Mouse (Mus musculus) subcutaneous adipose tissue, adult 2 months (tissue): ENCODE data around the gene Gm340. TPM values are rescaled to one million over a fixed set of nuclear protein-coding genes. Genes with fewer than 3 reads are reported as not detected.

Source experiments
- polyA plus RNA-seq: library from polyadenylated mRNA; depleted of rRNA; stranded (reverse); fragments of >200 nt; gene quantifications from 2 replicates; pipeline ENCODE4 v1.2.3, GENCODE M21; 2012; ENCODE audit warnings: low replicate concordance; rRNA removed

Gm340 gene
- polyA plus RNA-seq = 1.5 and 1.9 TPM in 2 replicates

DNA sequence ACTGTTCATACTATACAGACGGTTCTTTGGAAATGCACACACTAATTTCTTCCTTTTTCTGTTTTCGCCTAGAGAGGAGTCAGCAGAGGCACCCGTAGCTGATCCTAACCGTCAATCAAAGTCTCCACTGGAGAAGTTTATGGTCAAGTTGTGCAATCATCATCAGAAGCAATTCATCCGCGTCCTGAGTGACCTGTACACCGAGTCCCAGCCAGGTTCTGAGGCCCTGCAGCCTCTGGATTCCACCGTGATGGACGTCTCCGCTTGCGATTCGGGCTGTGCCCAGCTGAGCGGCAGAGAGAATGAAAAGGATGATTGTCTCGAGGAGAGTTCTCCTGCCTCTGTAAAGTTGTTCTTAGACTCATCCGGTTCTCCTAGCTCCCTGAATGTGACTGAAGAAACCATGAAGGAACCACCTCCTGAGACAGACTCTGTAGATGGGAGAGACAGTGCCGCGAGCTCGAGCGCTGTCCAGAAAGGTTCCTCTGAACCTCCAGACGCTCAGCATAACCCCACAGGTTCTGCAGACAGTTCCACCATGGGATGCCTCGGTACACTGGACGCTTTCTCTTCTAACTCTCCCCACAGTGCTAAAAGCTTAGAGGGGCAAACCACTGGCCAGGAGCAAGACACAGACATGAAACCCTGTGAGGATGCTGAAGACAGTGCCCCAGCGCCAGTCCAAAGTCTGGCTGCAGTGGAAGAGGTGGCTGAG is at the start of gene Gm340:
TSS of gene Gm340 (plus strand) at position 665 of the 715 bp plus-strand sequence.

Other genes starting within 250 kb of the Gm340 start
- 4.1 and 14.7 TPM in 2 replicates for gene Pik3ap1, start 197.3 kb upstream of the Gm340 start, polyA plus RNA-seq
- gene Lcor, start 99.7 kb upstream of the Gm340 start, polyA plus RNA-seq = 2.3 and 3.1 TPM in 2 replicates
- gene Slit1, start 161.3 kb downstream of the Gm340 start, polyA plus RNA-seq = 0.40 and 0.47 TPM in 2 replicates
- gene Arhgap19, start 219.7 kb downstream of the Gm340 start, polyA plus RNA-seq = 2.7 and 5.3 TPM in 2 replicates
- gene Frat1, start 247.6 kb downstream of the Gm340 start, polyA plus RNA-seq = 2.2 and 4.4 TPM in 2 replicates